Mouse (Mus musculus) hematopoietic stem cell, adult 5-6 weeks (primary cell): ENCODE data around the gene Nfkbil1. TPM values are rescaled to one million over a fixed set of nuclear protein-coding genes. Genes with fewer than 3 reads are reported as not detected.
A peak's percentile ranks its signal among the peaks of the same experiment; 100 is the strongest.

Experiments
- ATAC-seq, 2 experiments: fragments of 125-278 bp in 1 of 2; replicated peaks in 1 of 2; 2 replicates each; pipeline ENCODE4 v1.8.0; 2016 to 2017; ENCODE audit warnings: inconsistent platforms in 2 of 2, mild to moderate bottlenecking in 2 of 2, moderate number of reproducible peaks in 2 of 2, low read depth in 1 of 2, moderate TSS enrichment in 1 of 2; ENCODE audit not compliant: low FRiP score in 2 of 2, poor library complexity in 2 of 2, severe bottlenecking in 2 of 2, insufficient read depth in 1 of 2, low TSS enrichment in 1 of 2
- total RNA-seq: library from RNA; stranded (forward); fragments of 172-1452, 232-1000 nt; gene quantifications from 2 replicates; pipeline ENCODE4 v1.2.3, GENCODE M21; 2017

Nfkbil1 gene
- total RNA-seq = 4.3 and 15.9 TPM in 2 replicates

GRCm38 (mm10) chr17:35235614-35236389 is at the start of gene Nfkbil1:
Gene Nfkbil1, minus strand, starts transcription at chr17:35235792.
- ATAC-seq = peak; percentile 61 to 75

DNA sequence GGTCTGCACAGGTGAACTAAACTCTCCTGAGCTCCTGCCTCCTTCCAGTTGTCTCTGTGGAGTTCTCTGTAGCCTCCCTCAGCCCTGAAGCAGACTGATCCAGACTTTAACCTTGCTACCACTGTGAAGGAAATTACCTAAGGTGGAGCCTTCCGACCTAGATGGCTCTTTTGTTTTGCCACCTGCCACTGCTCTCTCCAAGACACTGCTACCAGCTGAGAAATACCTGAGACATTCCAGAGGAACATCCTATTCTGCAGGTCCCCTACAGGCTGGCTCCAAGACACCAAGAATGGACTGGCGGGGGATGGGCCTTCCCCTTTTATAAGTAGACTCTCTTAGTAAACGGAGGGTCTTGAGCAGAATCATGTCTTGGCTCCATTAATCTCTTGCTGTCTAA is 44.7 kb upstream of the Nfkbil1 start:
- no peak for ATAC-seq

GRCm38 (mm10) chr17:35278957-35279688 is 43.5 kb upstream of the Nfkbil1 start:
- ATAC-seq = no peak

GRCm38 (mm10) chr17:35278049-35278448 is 42.5 kb upstream of the Nfkbil1 start:
- no peak for ATAC-seq

DNA sequence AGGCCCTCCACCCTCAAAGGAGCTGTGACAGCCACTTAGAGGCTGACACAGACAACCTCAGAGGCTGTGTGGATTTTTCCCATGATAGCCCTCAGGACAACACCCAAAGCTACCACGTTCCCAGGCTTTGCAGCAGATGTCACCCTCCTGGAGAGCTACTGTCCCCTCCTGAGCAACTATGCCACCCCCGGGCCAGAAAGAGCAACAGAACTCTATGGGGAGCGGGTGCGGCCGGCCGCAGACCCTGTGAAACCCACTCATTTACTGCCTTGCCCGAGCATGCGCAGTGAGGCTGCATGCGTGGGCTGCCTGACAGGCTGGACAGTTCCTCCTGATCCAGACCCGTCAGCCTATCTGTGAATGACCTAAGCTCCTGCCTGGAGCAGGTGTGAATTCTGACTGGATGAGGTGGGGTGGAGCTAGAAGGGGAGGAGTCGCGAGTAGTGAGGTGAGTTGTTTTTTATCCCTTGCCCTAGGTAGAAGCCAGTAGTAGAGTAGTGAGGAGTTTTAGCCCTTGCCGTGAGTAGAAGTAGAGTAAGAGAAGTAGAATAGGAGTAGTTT is 40.8 kb upstream of the Nfkbil1 start:
- no peak for ATAC-seq

- peak; percentile 71 to 83 for ATAC-seq
These were observed 39.2 kb upstream of the Nfkbil1 start for GRCm38 (mm10) chr17:35274770-35275169.

DNA sequence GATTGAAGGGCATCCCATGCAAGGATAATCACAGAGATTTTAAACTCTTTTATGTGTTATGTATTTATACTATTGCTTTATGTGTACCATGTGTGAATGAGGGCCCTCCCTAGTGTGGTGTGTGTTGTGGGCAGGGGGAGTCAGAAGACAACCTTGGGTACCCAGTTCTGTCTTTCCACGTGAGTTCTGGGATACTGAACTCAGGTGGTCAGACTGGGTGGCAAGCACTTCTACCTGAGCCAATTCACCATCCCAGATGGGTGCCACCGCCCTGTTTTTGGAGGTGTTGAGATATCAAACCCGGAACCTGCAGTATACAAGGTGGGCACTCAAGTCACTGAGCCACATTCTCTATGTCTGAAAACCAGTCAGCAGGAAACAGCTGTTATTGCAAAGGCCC is 36.7 kb upstream of the Nfkbil1 start:
- ATAC-seq = no peak

DNA sequence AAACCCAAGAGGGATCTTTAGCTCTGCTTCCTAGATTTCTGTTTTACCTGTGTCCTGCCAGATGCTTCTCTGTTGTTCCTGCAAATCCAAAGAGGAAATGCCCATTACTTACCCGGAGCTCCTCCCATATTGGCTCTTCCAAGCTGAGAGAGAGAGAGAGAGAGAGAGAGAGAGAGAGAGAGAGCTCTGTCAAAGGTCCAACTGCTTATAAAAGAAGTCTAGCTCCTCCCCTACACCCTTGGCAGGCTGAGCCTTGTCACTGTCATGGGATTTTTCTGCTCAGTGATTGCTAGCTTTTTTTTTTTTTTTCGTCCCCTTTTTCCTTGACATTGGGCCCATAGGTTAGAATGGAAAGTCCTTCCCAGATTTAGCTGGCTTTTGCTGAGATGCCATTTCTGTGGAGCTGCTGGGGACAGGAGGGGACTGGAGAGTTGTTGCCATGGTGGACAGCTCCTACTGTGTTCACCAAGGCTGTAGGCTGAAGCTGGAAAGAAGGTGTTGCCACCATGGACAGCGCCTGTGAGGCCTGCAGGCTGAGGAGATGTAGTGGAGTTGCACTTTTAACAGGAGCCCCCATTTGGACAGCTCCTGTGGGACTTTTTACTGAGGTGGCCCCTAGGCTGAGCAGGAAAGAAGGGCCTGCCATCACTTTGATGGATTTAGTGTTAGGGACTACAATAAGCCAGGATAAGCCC is 34.2 kb upstream of the Nfkbil1 start:
- ATAC-seq = peak in 1 of 2 experiments; percentile 11; a peak in 1 of 4 replicates

DNA sequence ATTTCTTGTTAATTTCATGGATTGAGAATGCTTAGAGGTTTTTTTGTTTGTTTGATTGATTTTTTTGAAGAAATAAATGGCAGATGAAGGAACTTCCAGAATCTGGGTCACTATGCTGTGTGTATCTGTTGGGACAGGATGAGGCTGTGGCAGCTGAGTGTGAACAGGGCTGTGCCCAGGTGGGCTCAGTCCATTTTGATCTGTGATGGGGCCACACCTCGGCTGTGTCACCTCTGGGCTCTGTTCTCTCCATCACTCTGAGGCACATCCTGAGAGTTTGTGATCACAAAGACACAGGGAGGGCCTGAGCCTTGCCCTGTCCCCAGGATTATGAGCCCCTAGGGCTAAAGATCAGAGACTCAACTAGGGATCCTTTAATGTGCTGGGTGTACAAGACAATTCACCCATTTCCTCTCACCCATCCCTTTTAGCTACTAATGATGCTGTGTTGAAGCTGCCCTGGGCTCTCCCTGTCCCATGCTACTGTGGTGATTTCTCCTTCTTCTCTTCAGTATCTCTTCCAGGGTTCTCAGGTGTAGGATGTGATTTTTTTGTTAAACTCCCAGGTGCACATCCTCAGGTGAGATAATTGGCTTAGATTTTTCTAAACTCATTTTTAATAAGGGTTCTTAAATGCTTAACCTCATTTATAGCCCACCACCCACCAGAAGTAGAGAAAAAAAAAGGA is 32.0 kb upstream of the Nfkbil1 start:
- ATAC-seq = no peak

DNA sequence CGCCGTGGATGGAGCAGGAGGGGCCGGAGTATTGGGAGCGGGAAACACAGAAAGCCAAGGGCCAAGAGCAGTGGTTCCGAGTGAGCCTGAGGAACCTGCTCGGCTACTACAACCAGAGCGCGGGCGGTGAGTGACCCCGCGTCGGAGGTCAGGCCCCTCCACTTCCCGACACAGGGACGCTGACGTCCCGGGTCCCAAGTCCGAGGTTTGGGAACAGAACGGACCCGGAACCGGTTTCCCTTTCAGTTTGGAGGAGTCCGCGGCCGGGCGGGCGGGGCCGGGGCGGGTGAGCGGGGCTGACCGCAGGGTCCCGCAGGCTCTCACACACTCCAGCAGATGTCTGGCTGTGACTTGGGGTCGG is 27.9 kb upstream of the Nfkbil1 start:
- no peak for ATAC-seq

- peak; percentile 87 to 88 for ATAC-seq
These were observed 27.3 kb upstream of the Nfkbil1 start, which contains the start of gene H2-D1 for GRCm38 (mm10) chr17:35262664-35263522. Gene H2-D1, plus strand, starts transcription at chr17:35262730.

GRCm38 (mm10) chr17:35261651-35262050 is 26.1 kb upstream of the Nfkbil1 start:
- no peak for ATAC-seq

DNA sequence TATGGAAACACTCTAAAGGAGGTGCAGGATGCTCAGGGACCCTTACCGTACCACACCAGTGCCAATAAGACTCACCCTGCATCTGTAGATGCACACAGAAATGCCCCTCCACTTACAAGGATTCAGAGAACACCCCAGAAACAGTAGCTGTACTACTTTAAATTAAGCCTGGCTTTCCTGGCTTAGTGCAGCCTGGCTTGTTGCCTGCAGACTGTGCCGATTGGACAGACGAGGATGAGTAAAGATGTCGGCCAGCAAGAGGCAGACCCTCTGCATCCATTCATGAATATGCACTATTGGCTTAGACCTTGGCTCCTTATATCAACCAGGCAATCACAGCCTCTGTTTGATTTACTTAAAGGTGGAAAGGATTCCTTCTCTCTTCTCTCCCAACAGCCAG is 24.0 kb upstream of the Nfkbil1 start:
- ATAC-seq = no peak

- ATAC-seq = peak; percentile 68 to 84
These were observed 23.2 kb upstream of the Nfkbil1 start for GRCm38 (mm10) chr17:35258492-35259478.

DNA sequence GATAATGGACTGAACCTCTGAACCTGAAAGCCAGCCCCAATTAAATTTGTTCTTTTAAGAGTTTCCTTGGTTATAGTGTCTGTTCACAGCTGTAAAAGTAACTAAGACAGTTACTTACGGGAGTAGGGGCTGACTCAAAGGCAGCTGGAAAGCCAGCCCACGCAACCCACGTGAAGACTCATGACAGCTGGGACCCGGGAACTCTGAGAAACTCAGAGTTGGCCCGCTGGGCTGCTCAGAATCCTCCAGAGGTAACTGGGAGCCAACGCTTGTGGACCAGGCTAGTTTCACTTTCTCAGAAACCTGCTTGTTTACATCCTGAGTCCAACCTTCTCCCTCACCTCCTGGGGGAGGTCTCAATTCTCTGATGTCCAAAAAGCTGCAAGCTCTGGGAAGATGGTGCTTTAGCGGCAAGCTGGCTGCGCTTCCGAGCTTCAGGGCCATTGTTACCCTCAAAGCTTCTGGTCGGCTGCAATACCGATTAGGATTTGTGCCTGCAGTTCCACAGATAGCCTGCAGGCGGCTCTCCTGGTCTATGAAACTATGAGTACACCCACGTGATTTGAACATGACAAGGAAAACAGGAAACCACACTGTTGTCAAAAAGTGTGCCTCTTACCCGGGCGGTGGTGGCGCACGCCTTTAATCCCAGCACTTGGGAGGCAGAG is 22.4 kb upstream of the Nfkbil1 start:
- peak; percentile 6 to 43; a peak in 2 of 4 replicates for ATAC-seq
